Mouse (Mus musculus) R1 (cell line): ENCODE results near the gene Csrp1.

Experiments used
- DNase-seq: peaks from one replicate; pipeline ENCODE4 v3.0.0-alpha.2; 2018; ENCODE audit warnings: low read depth, low spot score

The Csrp1 gene

DNA sequence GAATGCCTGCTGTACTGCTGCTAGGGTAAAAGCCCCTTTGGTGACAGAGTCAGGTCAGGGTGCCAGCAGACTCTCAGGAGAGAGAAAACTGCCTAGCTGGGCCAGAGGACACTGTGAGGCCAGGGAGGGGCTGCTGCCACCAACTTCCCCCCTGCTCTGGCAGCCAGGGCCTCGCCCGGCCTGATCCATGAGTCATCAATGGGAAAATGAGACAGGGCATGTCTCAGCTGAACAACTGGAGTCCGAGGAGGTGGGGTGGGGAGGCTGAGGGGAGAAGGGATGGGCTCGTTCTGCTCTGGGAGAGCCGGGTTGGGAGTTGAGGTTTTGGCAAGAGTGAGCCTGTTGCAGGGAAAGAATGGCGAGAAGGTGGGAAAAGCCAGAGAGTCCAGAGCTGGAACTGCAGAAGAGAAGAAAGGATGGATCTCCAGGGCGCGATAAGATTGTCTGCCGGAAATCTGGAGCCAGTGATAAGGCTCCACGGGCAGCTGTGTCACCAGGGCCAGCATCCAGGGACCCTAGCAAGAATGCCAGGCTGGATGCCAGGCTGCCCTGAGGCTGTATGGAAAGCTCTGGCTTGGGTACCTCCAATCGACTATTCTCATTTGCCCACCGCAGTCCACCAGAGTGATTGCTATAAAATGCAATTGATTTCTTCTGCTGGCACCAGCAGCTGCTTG, 51.2 kb downstream of the Csrp1 start:
- DNase-seq = no peak

GRCm38 (mm10) chr1:135771573-135771970, 51.7 kb downstream of the Csrp1 start:
- DNase-seq = no peak

DNA sequence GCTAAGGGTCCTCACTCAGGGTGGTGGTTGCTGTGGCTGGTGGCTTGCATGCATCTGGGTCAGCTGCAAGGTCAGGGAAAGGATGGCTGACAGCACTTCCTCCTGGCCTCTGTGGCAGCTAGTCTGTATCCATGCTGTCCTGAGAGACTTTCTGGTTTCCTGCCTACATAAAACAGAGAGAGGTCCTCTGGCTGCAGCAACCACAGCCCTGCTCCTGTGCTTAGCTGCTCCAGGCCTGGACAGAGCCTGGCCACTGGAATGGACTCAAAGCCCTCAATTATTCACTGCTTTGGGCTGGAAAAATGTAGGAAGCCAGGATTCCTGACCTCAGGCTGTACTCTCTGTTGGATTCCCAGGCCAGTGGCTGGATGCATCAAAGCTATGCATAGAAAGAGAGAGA, 56.7 kb downstream of the Csrp1 start:
- no peak for DNase-seq

DNA sequence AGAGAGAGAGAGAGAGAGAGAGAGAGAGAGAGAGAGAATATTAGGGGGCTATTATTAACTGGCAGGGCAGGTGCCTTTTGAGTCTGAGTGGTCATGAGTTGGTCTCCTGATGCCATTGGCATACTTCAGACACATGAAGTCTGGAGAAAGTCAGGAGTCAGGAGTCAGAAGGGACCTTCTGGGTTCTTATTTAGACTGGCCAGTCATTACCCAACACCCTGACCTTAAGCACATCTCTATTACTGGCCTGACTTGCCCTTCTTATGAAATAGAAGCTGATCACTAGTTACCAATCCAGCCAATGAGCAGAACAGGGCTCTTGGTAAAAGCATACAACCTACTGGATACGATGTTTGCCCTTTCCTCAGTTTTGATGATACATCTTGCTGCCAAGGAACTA, 57.2 kb downstream of the Csrp1 start:
- DNase-seq = no peak

DNA sequence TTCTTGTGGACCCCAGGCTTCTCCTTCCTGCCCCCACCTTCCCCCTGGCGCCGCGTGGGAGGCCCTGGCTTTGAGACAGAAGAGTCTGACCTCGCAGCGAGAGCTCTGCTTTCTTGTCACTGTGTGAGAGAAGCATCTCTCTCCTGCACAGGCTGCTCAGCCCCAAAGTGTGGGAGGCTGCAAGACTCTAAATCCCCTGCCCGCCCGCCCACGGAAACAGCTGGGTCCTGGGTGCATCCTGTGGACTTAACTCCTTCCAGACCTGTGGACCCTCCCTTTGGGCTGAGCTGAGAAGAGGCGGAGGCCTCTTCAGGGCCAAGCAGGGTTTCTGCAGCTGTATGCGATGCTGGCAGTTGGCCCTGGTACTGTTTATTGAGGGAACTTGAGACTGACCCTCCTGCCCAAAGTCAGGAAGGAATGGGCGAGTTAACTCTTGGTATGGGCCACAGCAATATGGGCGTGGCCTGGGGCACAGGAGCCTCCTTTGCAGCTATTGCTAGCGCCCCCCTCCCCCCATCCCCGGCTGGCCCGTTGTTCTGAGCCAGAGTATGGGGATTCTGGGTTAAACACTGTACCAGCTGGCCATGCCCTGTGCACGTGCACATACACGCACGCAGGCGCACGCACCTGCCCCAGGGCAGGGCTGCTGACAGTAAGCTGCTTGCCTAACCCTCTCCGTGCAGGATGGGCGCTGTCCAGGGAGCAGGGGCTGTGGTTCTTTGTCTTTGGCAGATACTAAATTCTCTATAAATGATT, 59.1 kb downstream of the Csrp1 start, which contains the start of gene Tnni1:
Gene Tnni1, plus strand, starts transcription at position 655 of the 756 bp plus-strand sequence.
- no peak for DNase-seq

GRCm38 (mm10) chr1:135780649-135781048, 60.8 kb downstream of the Csrp1 start:
- peak; percentile 41 for DNase-seq

DNA sequence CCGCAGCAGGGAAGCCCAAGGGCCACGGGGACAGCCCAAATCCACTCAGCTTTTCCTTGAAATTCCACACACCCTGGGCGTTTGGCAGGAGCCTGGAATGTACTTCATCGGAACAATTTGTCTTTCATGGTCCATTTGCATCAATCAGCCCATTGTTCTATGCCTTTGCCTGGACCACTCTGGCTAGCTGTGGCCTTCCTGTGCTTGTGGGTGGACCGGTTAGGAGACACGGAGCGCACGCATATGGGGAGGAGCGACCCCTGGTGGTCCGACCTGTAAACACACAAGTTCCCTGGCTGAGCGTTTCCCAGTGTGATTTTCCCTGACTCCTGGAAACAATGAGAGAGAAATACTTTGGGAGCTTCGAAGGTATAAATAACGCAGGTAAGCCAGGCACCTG, 61.4 kb downstream of the Csrp1 start:
- DNase-seq = peak; percentile 68

DNA sequence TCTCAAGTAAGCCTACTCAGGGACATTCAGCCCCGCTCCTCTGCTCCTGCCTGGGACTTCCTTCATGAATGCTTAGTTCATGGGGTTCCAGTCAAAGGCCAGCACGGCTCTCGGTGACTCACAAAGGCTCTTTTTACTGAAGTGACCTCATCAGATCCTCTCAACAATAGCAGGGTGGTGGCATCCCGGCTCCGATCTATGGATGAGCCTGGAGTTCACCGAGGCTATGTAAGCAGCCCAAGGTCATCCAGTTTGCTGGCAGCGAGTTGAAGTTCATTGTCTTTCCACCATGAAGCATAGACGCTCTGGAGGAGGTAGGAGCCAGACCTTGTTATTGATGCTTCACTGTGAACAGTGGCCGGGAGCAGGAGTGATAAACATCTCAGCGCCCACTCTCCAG, 63.0 kb downstream of the Csrp1 start:
- no peak for DNase-seq

GRCm38 (mm10) chr1:135787799-135788198, 67.9 kb downstream of the Csrp1 start:
- DNase-seq = peak; percentile 90

DNA sequence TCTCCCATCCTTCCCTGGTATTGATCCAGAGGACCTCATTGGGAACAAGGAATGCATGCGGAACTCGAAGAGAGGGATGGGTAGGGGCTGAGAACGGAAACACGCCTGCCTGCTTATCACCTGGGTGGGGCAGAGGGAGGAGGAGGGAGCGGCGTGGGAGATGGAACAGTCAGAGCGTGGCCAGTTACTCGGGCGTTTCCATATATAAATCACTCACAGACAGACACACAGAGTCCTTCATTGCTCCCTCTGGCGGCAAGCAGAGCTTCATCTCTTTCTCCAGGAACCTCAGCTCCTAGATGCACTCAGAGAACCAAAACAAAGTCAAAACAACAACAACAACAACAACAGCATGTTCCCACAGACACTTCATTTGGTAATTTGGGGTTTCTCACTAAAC, 68.8 kb downstream of the Csrp1 start:
- peak; percentile 71 for DNase-seq

DNA sequence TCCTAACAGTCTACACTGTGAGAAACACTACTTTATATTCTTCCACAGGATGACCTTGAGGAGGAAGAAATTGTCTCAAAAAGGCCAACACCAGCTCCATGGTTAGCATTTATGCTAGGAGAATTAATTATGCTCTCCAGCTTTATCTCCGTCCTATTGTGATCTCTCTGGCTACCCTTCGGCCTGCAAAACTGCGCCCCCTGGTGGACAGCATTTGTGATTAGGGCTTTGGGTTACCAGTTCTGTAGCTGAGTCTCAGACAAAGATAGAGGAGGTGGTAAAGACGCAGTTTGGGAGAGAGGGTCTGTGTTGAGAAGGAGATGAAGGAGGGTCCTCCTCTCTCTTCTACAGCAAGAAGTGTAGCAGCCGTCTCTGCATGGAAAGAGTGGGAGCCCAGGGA, 70.0 kb downstream of the Csrp1 start:
- peak; percentile 86 for DNase-seq

- peak; percentile 97 for DNase-seq
Observed at GRCm38 (mm10) chr1:135792143-135792939, 72.5 kb downstream of the Csrp1 start.

- no peak for DNase-seq
Observed at GRCm38 (mm10) chr1:135793370-135794215, 73.7 kb downstream of the Csrp1 start.

- DNase-seq = peak; percentile 48
Observed at GRCm38 (mm10) chr1:135794216-135795134, 74.6 kb downstream of the Csrp1 start.

- no peak for DNase-seq
Observed at GRCm38 (mm10) chr1:135798492-135798891, 78.6 kb downstream of the Csrp1 start.

- DNase-seq = no peak
Observed at GRCm38 (mm10) chr1:135799109-135799627, 79.3 kb downstream of the Csrp1 start.

DNA sequence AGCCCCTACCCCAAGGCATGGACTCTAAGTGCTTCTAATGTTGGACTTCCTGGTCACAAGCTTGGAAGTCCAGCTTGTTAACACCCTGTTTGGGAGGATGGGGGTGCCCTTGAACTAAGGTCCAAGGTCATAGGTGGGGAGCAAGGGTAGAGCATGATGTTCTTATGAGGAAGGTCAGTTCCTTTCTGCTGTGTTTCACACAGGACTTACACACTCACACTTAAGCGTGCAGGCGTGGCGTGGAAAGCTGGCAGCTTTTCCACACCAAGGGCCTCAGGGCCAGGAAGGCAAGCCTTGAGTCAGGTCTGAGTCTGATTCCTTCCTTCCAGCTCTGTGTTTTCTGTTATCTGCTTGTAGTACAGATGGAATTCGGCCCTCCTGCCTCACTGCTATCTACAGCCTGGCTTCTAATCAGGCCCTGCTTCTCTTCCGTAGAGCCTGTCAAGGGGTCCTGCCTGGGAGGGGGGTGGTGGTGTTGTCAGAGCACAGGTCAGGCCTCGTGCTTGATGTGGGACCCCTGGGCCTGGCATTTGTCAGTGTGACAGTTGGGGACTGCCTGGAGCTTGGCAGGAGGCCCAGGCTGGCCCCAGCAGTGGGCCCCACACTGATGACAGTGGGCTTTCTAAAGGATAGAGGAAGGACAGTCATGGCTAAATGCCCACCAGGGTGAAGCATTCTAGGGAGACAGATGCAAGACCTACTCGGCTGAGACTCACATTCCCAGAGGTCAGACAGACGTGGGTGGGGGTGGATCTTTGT, 80.5 kb downstream of the Csrp1 start:
- no peak for DNase-seq
